Mouse (Mus musculus) testis, adult 2 months (tissue): ENCODE results near the gene Net1. TPM values are rescaled to one million over a fixed set of nuclear protein-coding genes. Genes with fewer than 3 reads are reported as not detected.
A peak's percentile ranks its signal among the peaks of the same experiment; 100 is the strongest.
"Not testable (repeated sequence)": the region's sequence is repeated elsewhere in the genome, so short reads cannot be mapped to it uniquely, and the experiment has no call there.

ENCODE experiments used
- H3K27ac ChIP-seq: fragments of 200-500 bp; 2 replicates; pipeline ENCODE4 v1.5.1; 2012; ENCODE audit warnings: low read depth, low read length; ENCODE audit not compliant: control insufficient read depth, insufficient read depth
- H3K27me3 ChIP-seq: fragments of 200-500 bp; 2 replicates; pipeline ENCODE4 v1.6.1; 2012; ENCODE audit warnings: mild to moderate bottlenecking, low read length, moderate library complexity; ENCODE audit not compliant: control insufficient read depth, insufficient read depth
- H3K36me3 ChIP-seq: fragments of 200-500 bp; 2 replicates; pipeline ENCODE4 v1.6.1; 2012; ENCODE audit warnings: mild to moderate bottlenecking, low read length; ENCODE audit not compliant: control insufficient read depth, insufficient read depth
- H3K4me1 ChIP-seq: fragments of 200-500 bp; 2 replicates; pipeline ENCODE4 v1.6.1; 2012; ENCODE audit warnings: low read length; ENCODE audit not compliant: control insufficient read depth, insufficient read depth
- H3K4me3 ChIP-seq: fragments of 200-500 bp; 2 replicates; pipeline ENCODE4 v1.5.1; 2012; ENCODE audit warnings: low read depth, mild to moderate bottlenecking, low read length, moderate library complexity, mixed read lengths; ENCODE audit not compliant: control insufficient read depth
- CTCF ChIP-seq: fragments of 200-500 bp; IDR thresholded peaks from 2 replicates; pipeline ENCODE4 v1.5.1; 2012; ENCODE audit warnings: low read depth, mild to moderate bottlenecking, inconsistent platforms, low read length, moderate library complexity; ENCODE audit not compliant: control insufficient read depth, insufficient read depth, insufficient replicate concordance
- POLR2A ChIP-seq: fragments of 200-500 bp; IDR thresholded peaks from 2 replicates; pipeline ENCODE4 v1.6.1; 2012; ENCODE audit warnings: low read depth, mild to moderate bottlenecking, inconsistent platforms, low read length, moderate library complexity; ENCODE audit not compliant: control insufficient read depth
- polyA plus RNA-seq: library from polyadenylated mRNA; depleted of rRNA; stranded (reverse); fragments of >200 nt; gene quantifications from 2 replicates; pipeline ENCODE4 v1.2.3, GENCODE M21; 2012

The Net1 gene
- polyA plus RNA-seq, 1 experiment: 11.1 TPM

DNA sequence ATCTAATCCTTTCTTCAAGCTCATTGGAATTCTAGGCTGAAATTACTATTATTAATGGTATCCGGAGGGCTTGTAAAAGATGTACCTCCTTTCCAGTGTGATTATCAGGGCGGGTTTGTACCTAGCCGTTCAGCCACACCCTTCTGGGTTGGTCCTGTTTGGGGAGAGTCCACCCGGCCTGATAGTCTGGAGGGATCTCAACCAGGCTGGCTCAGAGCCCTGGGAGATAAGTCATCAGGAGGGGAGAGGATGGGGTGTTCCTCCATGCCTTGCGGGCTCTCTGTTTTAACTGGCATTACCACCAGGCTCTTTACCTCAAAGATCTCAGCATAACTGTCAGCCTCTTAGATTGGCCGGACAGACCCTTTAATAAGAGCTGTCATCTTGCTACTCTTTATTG lies 50.9 kb downstream of the Net1 start:
- TF ChIP-seq POLR2A: no peak
- no peak for TF ChIP-seq CTCF
- H3K4me1 ChIP-seq: peaks cover 9% of the 10 kb centered on the region
- H3K4me3 ChIP-seq: no peak overlapping the region
- H3K27me3 ChIP-seq: no peaks in the 10 kb centered on the region
- H3K27ac ChIP-seq: no peak overlapping the region
- H3K36me3 ChIP-seq: no peaks in the 10 kb centered on the region

DNA sequence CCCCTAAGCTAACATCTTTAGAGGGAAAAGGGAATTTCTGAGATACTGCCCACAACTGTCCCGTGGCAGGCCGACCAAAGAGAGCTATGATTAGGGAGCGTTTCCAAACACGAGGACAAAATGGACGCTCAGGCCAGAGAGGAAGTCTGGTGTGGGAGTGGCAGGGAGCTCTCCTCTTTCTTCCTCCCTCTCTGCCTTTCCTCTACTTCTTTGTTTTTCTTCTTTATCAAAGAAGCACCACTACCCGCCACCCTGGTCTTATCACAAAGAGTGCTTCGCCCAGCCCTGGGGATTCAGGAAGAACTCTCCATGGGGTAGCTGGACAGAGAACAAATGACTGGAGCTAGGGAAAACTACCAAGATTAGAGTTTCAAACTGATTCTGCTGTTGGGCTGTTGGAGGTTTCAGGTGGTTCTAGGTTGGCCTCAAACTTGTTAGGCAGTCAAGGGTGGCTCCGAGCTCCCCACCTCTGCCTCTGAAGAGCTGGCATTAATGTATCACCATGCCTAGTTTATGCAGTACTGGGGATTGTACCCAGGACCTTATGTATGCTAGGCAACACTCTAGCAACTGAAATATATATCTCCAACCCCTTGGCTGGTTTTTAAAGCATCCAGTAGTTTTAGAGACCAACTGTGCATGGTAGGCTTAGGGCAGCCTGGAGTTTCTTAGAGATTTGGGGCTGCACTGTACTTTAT lies 51.5 kb downstream of the Net1 start:
- TF ChIP-seq CTCF (no peak), POLR2A (no peak)
- peak overlapping the region; percentile 82 for H3K4me3 ChIP-seq
- H3K27ac ChIP-seq: peak overlapping the region; percentile 30; the same call in 1 of the 2 replicates
- no peaks in the 10 kb centered on the region for H3K27me3 ChIP-seq
- H3K4me1 ChIP-seq: peaks cover 9% of the 10 kb centered on the region
- H3K36me3 ChIP-seq: no peaks in the 10 kb centered on the region

DNA sequence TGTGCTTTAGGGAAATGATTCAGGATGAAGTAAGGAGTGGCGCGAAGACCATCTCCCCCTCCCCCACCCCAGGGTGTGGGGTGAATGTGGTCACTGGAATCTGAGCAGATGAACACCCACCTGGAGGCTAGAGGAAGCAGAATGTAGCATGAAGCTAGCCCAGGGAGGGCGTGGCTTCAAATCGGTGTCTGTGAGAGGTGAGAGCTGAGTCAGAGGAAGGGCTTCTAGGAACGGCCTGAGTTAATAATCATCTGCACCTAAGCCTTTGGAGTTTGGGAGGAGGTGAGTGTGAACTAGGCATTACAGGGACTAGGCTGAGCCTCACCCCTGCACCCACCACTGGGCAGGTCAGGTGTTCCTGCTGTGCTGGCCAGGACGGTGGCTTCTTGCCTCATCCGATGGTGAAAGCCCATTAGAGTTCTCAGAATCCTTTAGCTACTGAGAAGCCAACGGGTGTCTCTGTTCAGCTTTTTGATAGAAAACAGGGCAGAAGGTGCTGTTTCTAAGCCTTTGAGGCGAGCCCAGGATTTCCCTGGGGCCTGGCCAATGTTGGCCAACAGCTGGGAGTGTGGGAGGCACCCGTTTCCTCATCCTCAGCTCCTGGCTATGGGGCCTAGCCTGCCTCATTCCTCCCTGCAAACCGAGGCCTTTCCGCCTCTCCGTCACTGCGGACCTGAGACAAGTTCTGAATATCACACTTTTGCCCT lies 52.2 kb downstream of the Net1 start:
- H3K4me1 ChIP-seq: peaks cover 9% of the 10 kb centered on the region
- H3K27me3 ChIP-seq: no peaks in the 10 kb centered on the region
- no peaks in the 10 kb centered on the region for H3K36me3 ChIP-seq
- H3K27ac ChIP-seq: peak overlapping the region; percentile 30; the same call in 1 of the 2 replicates
- peak overlapping the region; percentile 82 for H3K4me3 ChIP-seq
- TF ChIP-seq POLR2A: 0 out of 2 replicates have a peak, but pooled peaks have one; percentile 15
- TF ChIP-seq CTCF: no peak

DNA sequence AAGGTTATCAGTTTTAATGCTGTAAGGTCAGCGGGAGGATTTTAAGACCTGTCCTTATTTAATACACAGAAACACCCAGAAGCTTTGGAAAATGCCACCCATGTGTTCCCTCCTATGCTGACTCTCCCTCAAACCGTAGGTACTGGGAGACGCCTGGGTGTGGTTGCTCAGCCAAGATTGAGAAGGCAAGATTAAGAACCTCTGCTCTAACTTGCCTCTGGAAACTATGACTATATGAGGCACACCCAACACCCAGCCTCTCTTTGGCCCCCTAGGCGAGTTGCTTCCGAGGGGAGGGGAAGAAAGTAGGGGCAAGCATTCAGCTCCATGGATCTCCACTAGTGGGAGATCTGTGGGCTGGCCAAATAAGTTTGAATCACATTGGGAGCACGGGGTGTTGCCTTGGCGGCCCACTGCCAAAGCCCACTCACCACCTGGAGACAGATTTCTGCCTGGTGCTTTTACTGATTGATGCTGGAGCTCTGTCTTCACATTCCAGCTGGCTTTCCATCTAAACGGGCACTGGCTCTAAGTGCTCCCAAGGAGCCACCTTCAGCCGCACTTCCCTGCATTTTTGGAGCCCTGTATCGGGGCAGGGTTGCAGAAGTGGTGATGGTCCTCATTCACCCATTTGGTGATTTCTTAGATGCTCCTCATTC lies 55.0 kb downstream of the Net1 start:
- Histone ChIP-seq H3K4me3 (no peak overlapping the region), H3K4me1 (peaks cover 9% of the 10 kb centered on the region), H3K27ac (no peak overlapping the region), H3K36me3 (no peaks in the 10 kb centered on the region), H3K27me3 (no peaks in the 10 kb centered on the region)
- no peak for TF ChIP-seq POLR2A
- no peak for TF ChIP-seq CTCF

DNA sequence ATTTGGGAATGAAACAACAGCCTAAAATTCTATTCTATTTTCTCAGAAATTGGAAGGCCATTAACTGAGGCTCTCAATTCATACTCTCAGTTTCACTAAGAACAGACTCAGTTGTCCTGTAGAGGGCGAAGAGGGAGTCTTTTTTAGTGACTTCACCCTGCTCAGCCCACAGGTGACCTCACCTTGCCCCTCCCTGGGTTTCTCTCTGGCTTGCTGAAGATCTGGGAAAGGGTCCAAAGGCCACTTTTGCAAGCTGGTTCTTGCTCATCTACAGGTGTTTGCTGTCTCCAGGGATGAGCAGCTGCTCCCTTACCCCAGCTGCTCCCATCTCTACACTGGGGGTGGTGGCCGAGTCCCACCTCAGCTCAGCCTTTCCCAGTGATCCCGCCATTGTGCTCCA lies 55.7 kb downstream of the Net1 start:
- no peak for TF ChIP-seq CTCF
- TF ChIP-seq POLR2A: no peak
- Histone ChIP-seq H3K4me1 (peaks cover 9% of the 10 kb centered on the region), H3K4me3 (no peak overlapping the region), H3K27ac (no peak overlapping the region), H3K27me3 (no peaks in the 10 kb centered on the region), H3K36me3 (no peaks in the 10 kb centered on the region)

DNA sequence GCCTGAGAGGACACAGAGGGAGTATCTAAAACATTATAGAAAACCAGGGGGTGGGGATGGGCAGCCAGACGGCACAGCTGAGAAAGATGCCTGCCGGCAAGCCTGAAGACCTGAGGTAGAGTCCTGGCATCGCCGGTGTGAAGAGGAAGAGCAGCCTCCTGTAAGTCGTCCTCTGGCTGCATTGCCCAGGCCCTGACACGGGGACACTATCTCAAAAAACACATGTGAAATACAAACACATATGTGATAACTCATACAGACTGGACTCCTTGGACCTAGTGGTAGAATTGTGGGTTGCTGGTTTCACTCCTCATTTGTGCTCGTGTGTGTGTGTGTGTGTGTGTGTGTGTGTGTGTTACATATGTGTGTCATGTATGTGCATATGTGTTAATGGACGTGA lies 56.8 kb downstream of the Net1 start:
- TF ChIP-seq CTCF: no peak
- TF ChIP-seq POLR2A: no peak
- no peaks in the 10 kb centered on the region for H3K27me3 ChIP-seq
- no peak overlapping the region for H3K4me3 ChIP-seq
- H3K27ac ChIP-seq: no peak overlapping the region
- H3K4me1 ChIP-seq: peaks cover 9% of the 10 kb centered on the region
- H3K36me3 ChIP-seq: no peaks in the 10 kb centered on the region

DNA sequence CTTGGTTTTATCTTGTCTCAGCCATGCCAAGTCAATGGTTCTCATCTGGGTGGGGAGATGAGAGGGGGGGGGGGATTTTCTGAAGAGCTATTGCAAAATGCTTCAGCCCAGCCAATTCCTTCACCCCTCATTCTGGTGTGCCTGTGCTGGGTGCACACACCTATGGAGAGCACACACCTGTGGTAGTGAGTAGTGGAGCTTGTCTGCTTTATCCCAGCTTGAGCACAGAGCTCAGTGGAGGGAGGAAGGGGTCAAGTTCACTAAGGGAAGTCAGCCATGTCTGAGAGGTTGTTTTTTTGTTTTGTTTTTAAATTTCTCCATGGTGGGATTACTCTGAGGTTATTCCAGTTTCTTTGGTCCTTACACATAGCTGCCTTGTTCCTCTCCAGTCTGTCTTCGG lies 61.8 kb downstream of the Net1 start:
- Histone ChIP-seq H3K27me3 (no peaks in the 10 kb centered on the region), H3K36me3 (no peaks in the 10 kb centered on the region), H3K27ac (no peak overlapping the region), H3K4me1 (no peaks in the 10 kb centered on the region), H3K4me3 (no peak overlapping the region)
- no peak for TF ChIP-seq CTCF
- no peak for TF ChIP-seq POLR2A

DNA sequence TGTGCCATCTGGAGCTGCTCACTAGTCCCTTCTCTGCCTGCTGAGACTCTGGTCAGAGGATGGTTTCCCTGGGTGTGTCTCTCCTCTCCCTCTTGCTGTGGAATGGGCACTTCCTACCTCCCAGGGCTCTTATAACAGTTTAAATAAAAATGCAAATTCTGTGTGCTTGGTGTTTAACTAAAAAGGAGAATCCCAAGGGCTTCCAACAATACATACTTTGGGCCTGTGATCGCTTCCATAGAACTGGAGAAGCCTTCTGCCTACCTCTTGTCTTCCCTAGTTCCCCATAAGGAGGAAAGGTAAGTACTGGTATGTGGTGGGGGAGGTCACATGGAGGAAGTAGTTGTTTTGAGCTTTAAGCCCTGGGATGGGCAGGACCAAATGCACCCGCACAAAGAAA lies 63.2 kb downstream of the Net1 start:
- H3K4me3 ChIP-seq: no peak overlapping the region
- H3K4me1 ChIP-seq: no peaks in the 10 kb centered on the region
- no peak overlapping the region for H3K27ac ChIP-seq
- no peak for TF ChIP-seq POLR2A
- TF ChIP-seq CTCF: no peak
- H3K36me3 ChIP-seq: no peaks in the 10 kb centered on the region
- H3K27me3 ChIP-seq: no peaks in the 10 kb centered on the region

DNA sequence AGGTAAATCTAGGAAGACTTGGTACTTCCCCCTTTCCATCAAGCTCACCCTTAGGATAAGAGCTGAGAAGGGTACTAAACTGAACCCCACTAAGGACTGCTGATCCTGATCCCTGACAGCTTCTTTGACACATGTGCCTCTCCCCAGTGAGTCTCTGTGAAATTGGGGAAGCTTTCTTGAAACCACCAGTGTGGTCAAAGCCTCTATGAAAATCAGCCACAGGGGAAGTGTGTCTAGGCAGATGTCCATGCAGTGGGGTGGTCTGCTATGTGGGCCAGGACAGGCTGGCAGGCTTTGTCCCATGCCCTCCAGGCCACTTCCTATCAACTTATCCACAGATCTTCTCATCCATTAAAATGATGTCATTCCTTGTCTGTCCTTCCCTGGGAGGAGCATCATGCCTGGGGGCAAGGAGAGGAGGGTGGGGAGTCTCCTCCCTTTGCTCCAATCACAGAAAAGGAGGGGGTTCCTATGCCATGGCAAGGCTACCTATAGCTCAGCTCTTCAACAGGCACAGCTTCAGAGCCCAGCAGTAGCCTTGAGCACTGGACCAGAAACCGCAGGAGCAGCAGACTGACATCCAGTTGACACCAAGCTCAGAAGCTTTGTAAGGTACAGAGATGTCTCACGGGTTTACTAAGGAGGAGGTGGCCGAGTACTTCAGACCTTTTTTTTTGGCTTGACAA lies 64.2 kb downstream of the Net1 start, which contains the start of gene Calm5:
Calm5 (plus strand) TSS at position 526 of the 686 bp plus-strand sequence.
- H3K27me3 ChIP-seq, H3K4me3 ChIP-seq, H3K36me3 ChIP-seq, H3K4me1 ChIP-seq, H3K27ac ChIP-seq: not testable (repeated sequence)
